Mouse (Mus musculus) MEL-GATA-1-ER (cell line): Measurements from ENCODE around the gene Bcl2a1b.
A peak's percentile ranks its signal among the peaks of the same experiment; 100 is the strongest.
"Not testable (repeated sequence)": the region's sequence is repeated elsewhere in the genome, so short reads cannot be mapped to it uniquely, and the experiment has no call there.

Source experiments
- DNase-seq: peaks from one replicate; pipeline ENCODE4 v3.0.0-alpha.2; 2012; ENCODE audit warnings: low read depth; ENCODE audit errors: extremely low read depth

The Bcl2a1b gene

DNA sequence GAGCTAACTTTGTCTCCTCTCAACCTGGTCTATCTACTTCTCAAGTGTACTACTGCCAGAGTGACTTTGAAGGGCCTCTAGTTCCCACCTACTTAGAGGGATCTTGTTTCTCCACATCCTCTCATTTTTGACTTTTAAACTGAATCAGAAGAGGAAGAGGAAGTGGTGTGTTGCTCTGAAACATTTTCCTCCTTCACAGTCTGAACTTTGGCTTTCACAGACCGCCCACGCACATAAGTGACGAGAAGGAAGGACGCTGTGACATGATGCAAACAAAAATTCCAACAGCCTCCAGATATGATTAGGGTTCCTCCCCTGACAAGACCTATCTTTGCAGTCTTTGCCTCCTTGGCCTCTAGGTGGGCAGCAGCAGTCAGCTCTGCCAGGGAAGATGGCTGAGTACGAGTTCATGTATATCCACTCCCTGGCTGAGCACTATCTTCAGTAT, at the start of gene Bcl2a1b, which contains the start of gene Gm29094:
Bcl2a1b (plus strand) TSS at position 241 of the 448 bp plus-strand sequence.
Gm29094 (plus strand) TSS at position 411 of the 448 bp plus-strand sequence.
- not testable (repeated sequence) for DNase-seq

DNA sequence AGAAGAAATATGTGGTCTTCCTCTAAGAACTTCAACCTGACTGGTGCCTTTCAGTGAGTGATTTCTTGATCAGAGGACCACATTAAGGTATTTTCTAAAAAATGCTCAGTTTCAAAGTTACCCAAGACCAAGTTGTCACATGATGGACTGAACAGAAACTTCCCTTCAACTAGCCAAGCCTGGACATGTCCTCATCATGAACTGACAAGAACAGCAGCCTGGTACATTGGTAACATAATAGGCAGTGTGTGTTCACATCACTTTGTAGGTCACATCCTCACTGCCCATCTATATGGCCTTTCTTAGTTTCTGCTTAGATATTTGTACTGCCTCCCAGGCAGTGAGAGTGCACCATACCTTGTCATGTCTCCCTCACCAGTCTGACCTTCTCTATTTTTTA, 26.5 kb upstream of the Bcl2a1b start:
- DNase-seq: not testable (repeated sequence)

DNA sequence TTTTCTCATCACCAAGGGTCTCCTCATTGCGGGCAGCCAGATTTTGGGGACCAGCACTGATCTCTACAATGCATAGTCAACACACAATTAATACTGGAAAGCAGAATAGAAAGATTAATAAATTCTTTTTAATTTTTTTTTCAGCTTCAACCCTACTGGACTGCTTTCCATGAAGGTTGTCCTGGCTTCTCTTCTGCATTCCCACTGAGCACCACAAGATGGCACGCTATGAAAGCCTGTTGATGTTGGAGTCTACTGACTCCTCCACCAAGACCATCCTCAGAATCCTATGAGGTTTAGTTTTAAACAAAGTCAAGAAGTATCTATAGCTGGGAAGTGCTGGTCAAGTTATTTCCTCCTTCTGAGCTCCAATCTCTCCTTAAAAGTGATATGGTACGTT, 20.2 kb upstream of the Bcl2a1b start:
- DNase-seq: peak; percentile 0

DNA sequence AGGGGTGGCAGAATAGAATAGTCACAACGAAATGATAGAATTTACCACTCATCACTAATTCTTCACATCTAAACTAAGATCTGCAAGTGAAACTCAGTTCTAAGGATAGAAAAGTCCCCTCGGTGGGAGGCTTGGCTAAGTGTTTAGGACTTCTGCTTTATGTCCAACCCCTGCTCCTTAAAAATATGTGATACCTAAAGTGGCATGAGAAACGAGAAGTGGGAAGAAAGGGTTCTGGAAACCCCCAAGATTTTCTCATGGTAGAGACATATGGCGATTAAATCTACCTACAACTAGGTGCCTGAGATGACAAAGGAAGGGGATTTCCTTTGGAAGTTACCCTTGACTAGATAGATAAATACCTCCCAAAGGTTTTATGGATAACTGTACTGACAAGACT, 19.5 kb upstream of the Bcl2a1b start:
- DNase-seq: not testable (repeated sequence)

DNA sequence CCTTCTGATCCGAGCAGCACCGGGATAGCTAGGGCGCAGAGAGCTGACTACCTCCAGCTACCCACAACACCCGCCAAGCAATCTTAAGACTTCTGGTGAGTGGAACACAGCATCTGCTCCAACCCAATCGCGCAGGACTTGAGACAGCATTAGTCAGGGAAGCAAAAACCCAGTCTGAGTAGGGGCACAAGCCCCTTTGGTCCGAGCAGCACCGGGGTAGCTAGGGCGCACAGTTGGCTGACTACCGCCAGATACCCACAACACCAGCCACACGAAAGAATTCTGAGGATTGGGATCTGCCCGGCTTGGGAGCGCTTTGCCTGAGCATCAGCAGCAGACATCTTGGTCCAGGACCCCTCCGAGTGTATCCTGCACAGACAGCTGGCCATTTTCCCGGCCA, 12.0 kb upstream of the Bcl2a1b start:
- DNase-seq: not testable (repeated sequence)

DNA sequence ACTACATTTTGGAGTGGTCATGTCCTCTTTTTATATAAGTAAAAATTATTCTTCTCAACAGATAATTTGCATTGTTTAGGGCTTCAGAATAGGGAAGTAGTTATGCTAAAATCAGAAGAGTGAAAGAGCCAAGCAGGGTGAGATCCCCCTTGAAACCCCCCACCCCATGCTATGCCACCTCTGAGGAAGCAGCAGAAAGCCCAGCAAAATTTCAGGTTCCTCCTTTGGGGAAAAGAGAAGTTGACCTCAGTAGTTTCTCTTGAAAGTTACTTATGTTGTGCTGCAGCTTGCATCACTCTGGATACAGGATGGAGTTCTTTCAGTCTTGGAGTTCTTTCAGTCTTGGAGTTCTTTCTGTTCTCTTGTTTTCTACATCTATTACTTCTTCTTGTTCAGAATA, 3.5 kb upstream of the Bcl2a1b start:
- not testable (repeated sequence) for DNase-seq

DNA sequence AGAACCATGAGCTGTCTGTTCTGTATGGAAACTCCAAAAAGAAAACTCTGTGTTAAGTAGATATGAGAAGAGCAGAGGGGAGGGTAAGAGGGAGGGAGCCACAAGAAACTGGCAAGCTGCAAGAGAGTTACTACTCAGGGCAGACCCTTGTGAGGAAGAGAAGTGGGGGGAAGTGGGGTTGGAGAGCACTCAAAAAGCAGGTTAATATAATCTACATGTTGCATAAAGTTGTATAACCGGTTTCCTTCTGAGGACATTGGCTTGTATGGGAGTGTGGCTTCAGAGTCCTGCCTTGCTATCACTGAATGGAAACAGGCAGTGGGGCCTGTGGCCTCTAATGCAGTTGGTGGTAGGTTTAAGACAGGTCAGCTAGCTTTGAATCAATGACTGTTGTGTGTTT, 1.5 kb upstream of the Bcl2a1b start:
- not testable (repeated sequence) for DNase-seq

DNA sequence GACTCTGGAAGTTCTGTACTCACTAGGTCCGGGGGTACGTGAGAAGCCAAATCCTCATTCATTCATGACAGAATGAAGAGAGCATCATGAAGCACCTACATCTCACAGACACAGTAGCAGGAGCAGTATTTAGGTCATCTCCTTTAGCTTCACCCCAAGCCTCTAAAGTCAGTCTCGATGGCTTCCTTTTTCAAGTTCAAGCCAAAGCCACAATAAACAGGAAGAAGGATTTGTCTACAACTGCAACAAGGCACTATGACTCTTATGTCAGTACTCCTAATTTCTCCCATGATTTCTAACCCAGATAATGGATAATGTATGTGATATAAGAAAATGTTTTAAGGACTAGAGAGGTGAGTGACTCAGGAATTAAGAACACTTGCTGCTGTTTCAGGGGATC, 660 bp upstream of the Bcl2a1b start:
- DNase-seq: not testable (repeated sequence)

DNA sequence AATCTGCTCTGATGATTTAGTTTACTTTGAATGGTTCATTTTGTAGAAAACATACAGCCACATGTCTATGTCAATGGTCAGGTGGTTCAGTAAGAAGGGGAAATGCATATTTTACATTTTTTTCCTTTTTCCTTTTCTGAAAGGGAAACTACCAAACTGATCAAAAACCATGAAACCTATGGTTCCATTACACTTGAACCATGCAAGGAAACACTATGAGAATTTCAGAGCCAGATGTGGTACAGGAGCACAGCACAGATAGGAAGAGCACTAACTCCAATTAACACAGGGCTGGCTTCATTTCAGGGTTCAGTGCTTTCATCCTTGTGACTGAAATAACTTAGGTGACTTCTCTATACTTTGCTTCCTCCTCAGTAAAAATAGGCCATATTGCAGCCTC, 3.2 kb downstream of the Bcl2a1b start:
- not testable (repeated sequence) for DNase-seq

DNA sequence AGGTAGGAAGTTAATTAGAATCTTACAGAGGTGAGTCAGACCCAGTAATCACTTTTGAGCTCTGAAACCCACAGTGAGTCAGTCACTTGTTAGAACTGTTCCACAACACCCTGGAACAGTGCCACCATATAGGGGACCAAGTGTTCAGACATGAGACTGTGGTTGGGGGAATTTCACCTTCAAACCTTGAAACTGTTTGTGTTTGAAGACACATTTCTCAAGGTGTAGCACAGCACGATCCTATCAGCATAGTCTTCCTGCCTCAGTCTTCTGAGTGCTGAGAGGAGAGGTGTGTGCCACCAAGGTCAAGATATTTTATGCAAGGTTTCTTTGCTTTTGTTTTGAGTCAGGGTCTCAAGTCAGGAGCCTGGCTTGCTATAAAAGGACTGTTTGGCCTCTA, 9.9 kb downstream of the Bcl2a1b start:
- DNase-seq: not testable (repeated sequence)

DNA sequence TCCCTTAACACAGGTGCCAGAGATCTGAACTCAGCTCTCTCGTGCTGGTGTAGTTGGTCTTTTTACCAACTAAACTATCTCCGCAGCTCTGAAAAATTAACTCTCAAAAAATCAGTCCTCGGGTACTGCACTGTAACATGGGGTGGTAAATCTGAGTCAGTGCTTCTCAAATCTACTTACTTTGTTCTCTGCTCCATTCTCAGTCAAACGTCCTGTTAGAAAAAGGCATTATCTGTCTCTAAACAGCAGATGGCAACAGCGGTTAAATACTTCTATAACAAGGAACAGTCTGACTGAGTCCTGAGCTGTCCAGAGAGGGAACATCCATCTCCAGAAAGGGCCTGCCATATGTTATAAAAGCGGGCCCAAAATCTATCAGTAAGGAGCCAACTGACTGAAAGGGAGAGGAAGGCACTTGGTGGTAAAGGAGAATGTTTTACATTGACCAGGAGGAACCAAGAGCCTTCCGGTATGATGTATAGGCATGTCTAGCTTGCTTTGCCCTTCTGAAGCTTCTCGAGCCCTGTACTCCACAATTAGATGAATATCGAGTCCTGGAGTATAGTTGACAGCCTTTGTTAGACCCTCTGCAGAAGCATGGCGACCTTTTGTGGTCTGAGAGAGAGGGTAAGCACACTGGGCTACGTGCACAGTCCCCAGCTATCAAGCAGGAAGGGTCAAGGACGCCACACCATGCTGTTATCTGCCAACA, 11.5 kb downstream of the Bcl2a1b start, which contains the start of gene Mthfs:
Mthfs (plus strand) TSS at position 324 of the 712 bp plus-strand sequence.
- DNase-seq: not testable (repeated sequence)

DNA sequence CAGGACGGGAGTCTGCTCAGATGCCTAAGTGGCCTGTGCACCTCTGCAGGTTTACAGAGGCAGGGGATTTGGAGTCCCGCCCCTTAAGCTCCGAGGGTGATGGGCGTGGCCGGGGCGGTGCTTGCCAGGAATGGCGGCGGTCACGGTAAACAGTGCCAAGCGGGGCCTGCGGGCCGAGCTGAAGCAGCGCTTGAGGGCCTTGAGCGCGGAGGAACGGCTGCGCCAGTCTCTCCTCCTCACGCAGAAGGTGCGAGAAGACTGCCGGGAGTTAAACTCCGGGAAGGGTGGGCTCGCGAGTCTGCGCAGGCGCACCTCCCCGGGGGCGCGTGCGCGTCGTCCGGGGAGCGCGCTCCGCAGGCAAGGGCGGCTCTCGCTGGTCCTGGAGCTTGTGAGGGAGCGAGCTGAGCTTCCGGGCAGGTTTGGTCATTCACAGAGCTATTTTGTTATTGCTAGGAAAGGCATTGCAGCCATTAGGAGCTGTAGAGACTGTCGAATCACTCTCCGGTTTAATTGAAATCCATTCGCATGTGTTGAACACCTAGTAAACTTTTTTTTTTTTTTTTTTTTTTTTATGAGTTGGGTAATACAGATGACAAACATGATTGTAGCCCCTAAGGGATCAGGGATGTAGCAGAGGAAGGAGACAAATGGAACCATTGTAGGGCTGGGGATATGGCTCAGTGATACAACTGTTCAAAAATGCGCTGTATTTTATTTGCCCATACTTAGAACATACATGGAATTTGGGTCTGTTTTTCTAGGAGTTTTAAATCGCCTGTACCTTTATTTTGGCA, 12.3 kb downstream of the Bcl2a1b start:
- DNase-seq: peak; percentile 17

DNA sequence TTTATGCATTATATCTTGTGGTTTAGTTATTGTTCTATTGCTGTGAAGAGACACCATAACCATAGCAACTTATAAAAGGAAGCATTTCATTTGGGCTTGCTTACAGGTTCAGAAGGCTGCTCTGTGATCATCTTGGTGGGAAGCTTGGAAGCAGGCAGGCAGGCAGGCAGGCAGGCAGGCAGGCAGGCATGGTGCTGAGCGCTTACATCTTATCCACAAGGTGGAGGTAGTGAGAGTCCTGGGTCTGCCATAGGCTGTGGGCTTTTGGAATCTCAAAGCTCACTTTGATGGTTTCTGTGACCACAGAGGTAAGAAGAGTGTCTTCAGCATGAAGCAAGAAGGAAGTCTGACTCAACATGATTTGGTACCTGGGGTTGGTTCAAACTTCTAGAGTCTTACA, 13.4 kb downstream of the Bcl2a1b start:
- not testable (repeated sequence) for DNase-seq

DNA sequence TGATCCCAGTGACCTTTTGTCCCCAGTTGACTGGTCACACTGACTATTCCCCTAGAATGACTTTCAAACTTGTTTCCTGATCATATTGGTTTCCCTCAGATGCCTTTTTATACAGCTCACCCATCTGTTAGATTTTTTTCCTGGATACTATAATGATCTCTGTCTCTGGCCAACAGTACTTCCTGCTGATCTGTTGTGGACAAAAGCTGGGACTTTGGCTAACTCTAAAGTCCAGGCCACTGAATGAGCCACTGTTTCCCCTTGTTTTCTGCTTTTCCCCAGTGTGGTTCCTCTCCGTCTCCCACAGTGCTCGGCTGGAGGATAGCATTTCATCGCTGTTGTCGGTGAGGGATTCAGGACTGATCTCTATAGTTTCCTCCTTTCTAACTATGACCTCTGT, 19.2 kb downstream of the Bcl2a1b start:
- DNase-seq: not testable (repeated sequence)

DNA sequence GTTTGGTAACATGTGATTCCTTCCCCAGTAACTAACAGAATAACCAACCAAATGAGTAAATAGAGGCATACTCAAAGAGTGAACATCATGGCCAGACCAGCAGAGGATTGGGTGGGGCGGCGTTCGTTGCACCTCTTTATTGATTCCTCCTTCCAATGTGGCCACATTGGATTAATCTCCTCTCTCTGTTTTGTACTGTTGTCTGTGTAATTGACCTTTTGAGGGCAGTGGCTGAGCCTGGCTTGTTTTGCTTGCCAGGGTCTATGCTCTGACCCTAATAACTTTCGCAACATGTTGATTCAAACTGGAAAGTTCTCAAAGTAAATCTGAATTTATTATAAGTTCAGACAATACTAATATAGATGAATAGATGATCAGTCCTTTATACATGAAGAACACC, 20.7 kb downstream of the Bcl2a1b start:
- DNase-seq: not testable (repeated sequence)

DNA sequence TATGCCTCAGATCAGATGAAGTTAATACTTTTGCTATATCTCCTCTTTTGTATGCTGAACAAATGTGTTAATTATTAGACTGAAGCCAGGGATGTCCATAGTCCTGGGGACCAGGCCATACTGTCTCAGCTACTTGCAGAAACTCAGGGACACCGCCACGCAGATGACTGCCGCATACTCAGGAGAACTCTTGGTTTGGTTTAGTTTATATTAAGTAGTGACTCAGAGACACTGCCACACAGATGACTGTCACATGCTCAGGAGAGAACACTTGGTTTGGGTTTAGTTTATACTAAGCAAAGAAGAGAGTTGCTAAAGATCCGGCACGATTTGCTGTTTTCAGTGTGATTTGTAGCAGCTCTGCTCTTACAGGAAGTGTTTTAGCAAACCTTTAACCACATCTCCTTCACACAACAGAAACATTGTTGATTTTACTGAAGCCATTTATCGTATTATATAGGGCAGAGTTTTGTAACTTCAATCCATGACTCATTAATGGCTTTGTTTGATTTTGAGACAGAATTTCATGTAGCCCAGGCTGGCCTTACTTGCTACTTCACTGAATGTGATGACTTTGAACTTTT, 21.8 kb downstream of the Bcl2a1b start:
- not testable (repeated sequence) for DNase-seq

DNA sequence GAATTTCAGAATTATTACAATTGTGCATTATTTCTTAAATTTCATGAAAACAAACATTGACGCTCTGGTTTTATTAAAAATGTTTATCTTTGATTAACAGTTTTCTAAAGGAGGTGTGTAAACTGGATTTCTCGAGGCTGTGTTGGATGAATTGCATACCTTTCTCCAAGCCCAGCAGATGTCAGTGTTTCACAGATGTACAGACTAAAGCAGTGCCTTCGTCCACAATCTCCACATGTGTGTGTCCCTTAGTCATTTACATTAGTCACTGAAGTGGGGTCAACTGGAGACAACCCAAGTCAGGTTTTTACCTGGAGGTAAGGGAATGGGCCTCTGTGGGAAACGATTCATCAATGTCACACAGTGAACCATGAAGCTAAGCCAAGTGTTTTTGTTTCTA, 27.1 kb downstream of the Bcl2a1b start:
- no peak for DNase-seq

DNA sequence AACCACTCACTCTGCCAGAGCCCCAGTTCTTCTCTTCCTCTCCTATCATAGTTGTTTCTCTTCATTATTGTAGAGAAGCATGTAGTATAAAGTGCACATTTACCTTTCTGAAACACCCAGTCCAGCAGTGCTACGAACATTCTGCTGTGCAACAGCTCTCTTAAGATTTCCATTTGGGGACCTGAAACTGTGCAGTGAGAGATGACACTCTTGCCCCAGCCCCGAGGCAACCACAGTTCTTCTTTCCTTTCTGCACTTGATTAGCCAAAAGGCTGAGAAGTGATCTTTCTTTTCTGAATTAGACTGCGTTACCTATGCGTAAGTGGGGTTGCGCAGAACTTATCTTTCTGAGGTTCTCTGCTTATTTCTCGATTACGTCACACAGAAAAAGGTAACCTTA, 29.1 kb downstream of the Bcl2a1b start:
- DNase-seq: no peak

DNA sequence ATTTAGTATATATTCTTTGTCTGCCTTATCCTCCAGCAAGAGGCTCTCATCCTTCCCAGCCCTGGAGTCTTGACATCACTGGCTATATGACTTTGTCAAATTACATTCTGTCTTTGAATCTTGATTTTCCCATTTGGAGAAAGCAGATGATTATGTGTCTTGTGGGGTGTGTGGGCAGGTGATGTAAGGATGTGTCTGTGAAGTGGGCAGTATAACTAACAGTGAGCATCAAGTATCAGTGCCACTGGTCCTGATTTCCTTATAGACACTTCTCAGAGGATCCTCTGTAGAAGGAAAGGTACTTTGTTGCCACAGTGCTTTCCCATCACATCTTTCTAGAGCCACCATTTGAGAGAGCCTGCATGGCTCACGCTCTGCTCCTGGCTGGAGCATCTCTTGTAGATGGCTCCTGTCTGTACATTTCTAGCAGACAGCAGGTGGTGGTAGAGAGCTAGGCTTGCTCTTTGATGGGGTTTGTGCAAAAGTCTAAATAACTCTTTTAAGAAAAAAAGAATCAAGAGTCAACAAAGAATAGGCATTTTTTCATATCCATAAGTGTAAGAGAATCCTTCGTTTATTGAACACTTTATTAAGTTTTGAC, 32.0 kb downstream of the Bcl2a1b start:
- not testable (repeated sequence) for DNase-seq

DNA sequence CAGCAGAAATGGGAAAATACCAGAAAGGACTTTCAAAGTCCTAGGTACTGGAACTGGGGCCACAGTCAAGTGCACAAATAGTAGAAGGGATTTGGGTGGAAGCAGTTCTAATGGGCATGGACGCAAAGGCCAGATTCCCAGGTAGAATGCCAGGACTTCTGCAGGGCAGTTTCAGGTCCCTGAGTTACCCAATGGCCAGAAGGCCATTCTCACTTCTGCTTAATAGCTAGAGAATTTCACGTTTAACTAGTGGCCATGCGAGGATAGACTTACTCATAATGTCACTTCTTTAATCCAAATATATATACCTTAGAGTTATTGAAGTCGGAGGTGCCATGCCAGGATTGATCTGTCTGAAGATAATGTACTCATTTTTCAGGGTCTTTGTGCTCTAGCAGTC, 38.1 kb downstream of the Bcl2a1b start:
- not testable (repeated sequence) for DNase-seq

DNA sequence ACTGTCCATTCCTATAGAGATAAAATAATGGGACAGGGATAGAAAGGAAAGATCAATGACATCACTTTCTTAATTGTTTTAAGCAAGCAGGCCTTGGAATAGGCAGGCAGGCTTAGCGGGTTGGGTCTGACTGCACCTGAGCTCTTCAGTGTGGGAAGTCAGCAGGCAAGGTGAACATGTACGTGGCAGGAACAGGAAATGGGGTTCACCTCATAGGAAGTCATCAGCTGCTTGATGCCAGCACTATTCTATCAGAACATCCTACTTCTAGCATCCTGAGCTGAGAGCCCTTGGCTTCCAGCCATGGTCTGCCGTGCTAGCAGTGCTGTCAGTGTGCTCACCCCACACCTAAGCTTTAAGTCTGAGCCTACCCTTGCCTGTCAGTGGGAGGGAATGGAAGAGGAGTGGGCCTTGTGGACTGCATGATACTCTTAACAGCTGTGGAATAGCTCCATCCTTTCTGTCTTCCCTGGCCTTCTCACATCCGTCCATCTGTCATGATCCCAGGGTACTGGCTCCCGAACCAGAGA, 40.0 kb downstream of the Bcl2a1b start:
- not testable (repeated sequence) for DNase-seq
